Mouse (Mus musculus) cerebellum, adult 2 months (tissue): ENCODE results near the gene Gpd1l.

Source experiments
- CTCF ChIP-seq: fragments of 200-500 bp; IDR thresholded peaks from 2 replicates; pipeline ENCODE4 v1.5.1; 2011; ENCODE audit warnings: low read depth, mild to moderate bottlenecking, control low read depth, low read length, moderate library complexity, borderline replicate concordance; ENCODE audit not compliant: insufficient read depth
- POLR2A ChIP-seq: fragments of 200-500 bp; IDR thresholded peaks from 2 replicates; pipeline ENCODE4 v1.6.1; 2011; ENCODE audit warnings: low read length, control low read depth, borderline replicate concordance; ENCODE audit not compliant: insufficient read depth

DNA sequence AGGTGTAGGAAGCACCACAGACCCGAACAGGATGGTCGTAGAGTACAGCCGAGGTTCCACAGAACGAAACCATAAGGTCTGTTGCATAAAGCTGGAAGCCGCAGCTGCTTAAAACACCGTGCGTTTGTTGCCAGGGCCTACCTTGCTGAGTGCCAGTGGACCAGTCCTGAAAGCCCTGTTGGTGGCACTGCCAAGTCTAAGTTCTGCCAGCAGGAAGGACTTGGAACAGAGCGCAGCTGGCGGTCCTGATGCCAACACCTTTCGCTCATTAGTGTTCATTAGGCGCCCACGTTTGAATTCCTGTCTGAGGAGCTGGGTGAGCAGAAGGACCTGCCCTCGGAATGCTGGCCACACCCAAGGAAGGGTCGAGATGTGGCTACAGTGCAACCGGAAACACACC is 80.5 kb downstream of the Gpd1l start:
- TF ChIP-seq CTCF (no peak), POLR2A (no peak)
